In genomic region chr1:182061203-182061602, GRCm38 (mm10) we compare ENCODE assay signal across 25 mouse cellular contexts.
"Had no signal": no experiment of that assay in that cellular context is flagged by ENCODE, and none has a peak within 500 bp of the region (broad histone marks: within the 10 kb centered on the region; RNA-seq: fewer than 3 reads in every experiment).

No protein-coding gene starts in this region.

- H3K27me3 ChIP-seq: heart, embryonic 12.5 days; hindbrain, embryonic 12.5 days; kidney, embryonic 15.5 days; limb, embryonic 12.5 days; liver, embryonic 13.5 days had no signal

- H3K4me1 ChIP-seq: hindbrain, embryonic 12.5 days; limb, embryonic 12.5 days; liver, embryonic 13.5 days had no signal

- ATAC-seq: hindbrain, postnatal 0 days had no signal

- H3K27ac ChIP-seq: gastrocnemius, adult 2 months; heart, embryonic 10.5 days; hindbrain, embryonic 10.5 days; hindbrain, embryonic 12.5 days; hindbrain, embryonic 14.5 days; hindbrain, postnatal 0 days; kidney, embryonic 15.5 days; kidney, postnatal 0 days; limb, embryonic 12.5 days; liver, embryonic 13.5 days had no signal

- H3K4me2 ChIP-seq: heart, embryonic 12.5 days; hindbrain, embryonic 12.5 days; hindbrain, embryonic 14.5 days; kidney, embryonic 15.5 days; limb, embryonic 12.5 days; liver, embryonic 11.5 days; liver, embryonic 13.5 days had no signal

- H3K36me3 ChIP-seq: heart, embryonic 10.5 days; heart, embryonic 12.5 days; hindbrain, embryonic 10.5 days; hindbrain, embryonic 12.5 days; kidney, embryonic 15.5 days; limb, embryonic 12.5 days; liver, embryonic 13.5 days had no signal

- H3K9me3 ChIP-seq: heart, embryonic 10.5 days; heart, embryonic 12.5 days; hindbrain, embryonic 10.5 days; hindbrain, embryonic 12.5 days; kidney, embryonic 15.5 days; limb, embryonic 12.5 days; liver, embryonic 13.5 days had no signal

- H3K4me3 ChIP-seq: gastrocnemius, adult 2 months; heart, embryonic 10.5 days; heart, embryonic 12.5 days; hindbrain, embryonic 10.5 days; hindbrain, embryonic 12.5 days; kidney, embryonic 15.5 days; limb, embryonic 12.5 days; liver, embryonic 13.5 days had no signal

- DNase-seq: gastrocnemius, adult 2 months; gastrocnemius, postnatal 10 days; gastrocnemius, postnatal 25 days; heart, adult 18-20 months; heart, postnatal 10 days; heart, postnatal 4 days; kidney, adult 18-20 months; kidney, adult 9 months; kidney, postnatal 14 days; kidney, postnatal 36 days; layer of hippocampus, adult 9-11 months; layer of hippocampus, postnatal 36 days; left cerebral cortex, postnatal 4 days; liver; liver, embryonic 13.5 days had no signal

- H3K9ac ChIP-seq: heart, embryonic 12.5 days; hindbrain, embryonic 12.5 days; hindbrain, embryonic 14.5 days; kidney, embryonic 15.5 days; limb, embryonic 12.5 days; liver, embryonic 13.5 days had no signal
